26 mouse cellular contexts compared by ENCODE assay signal in the genomic region with DNA sequence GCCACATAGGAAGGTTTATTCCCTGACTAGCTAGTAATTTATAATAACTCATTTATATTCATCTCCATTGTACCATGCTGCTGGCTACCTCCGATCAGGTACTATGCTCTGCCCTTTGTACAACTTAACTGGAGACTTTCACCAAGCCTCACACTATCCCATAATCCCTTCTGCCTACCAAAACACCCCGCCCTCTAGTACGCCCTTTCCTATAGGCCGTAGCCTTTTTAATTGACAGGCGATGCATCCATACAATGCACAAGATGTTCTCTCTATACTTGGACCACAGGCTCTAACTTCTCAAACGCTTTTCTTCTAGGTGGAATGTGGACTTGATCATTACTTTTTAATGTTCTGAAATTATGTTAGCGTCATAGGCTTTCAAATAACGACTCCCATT. TPM values are rescaled to one million over a fixed set of nuclear protein-coding genes. Genes with fewer than 3 reads are reported as not detected.
A peak's percentile ranks its signal among the peaks of the same experiment; 100 is the strongest.
DNase-seq lines count a peak whose midpoint lies in the region; ATAC-seq and TF ChIP-seq lines count a peak whose summit lies in the region.
"Had no signal": no experiment of that assay in that cellular context is flagged by ENCODE, and none has a peak within 500 bp of the region (broad histone marks: within the 10 kb centered on the region; RNA-seq: fewer than 3 reads in every experiment).

No protein-coding gene starts in this region.

- 87% methylated on average over 8 of the region's 8 CpGs for WGBS in liver, postnatal 0 days (ENCODE audit: insufficient replicate concordance)
- 85% methylated on average over 8 of the region's 8 CpGs for WGBS in liver, embryonic 11.5 days
- 95% methylated on average over 8 of the region's 8 CpGs for WGBS in lung, adult 2 months

- H3K27me3 ChIP-seq in liver, postnatal 0 days (ENCODE audit: insufficient read depth, low read length) = no peaks in the 10 kb centered on the region
- H3K27me3 ChIP-seq in liver, embryonic 11.5 days (replicated peaks; ENCODE audit: control insufficient read depth, insufficient read depth, low read length) = no peaks in the 10 kb centered on the region
- H3K27me3 ChIP-seq: CH12.LX, Patski had no signal

- TF ChIP-seq CTCF in liver, postnatal 0 days (IDR thresholded peaks at IDR 0.05; ENCODE audit: low read depth) = no peak
- no peak for TF ChIP-seq CTCF in lung, adult 2 months (IDR thresholded peaks at IDR 0.05; ENCODE audit: insufficient read depth, low read length)

- no peak overlapping the region for H3K4me3 ChIP-seq in liver, postnatal 0 days (ENCODE audit: low read depth, low read length)
- H3K4me3 ChIP-seq in liver, embryonic 11.5 days (ENCODE audit: low read depth, low read length) = no peak overlapping the region
- H3K4me3 ChIP-seq in ES-E14 (ENCODE audit: insufficient read depth in 1 of 2, low read depth in 1 of 2, low read length in 2 of 2, poor library complexity in 1 of 2, severe bottlenecking in 1 of 2) = no peak overlapping the region
- H3K4me3 ChIP-seq in lung, adult 2 months (replicated peaks; ENCODE audit: extremely low read depth, low read depth, low read length) = no peak overlapping the region

- H3K4me2 ChIP-seq in liver, postnatal 0 days (ENCODE audit: low read depth, low read length) = no peak overlapping the region
- H3K4me2 ChIP-seq in liver, embryonic 11.5 days = no peak overlapping the region

- H3K9ac ChIP-seq in liver, postnatal 0 days (replicated peaks) = no peak overlapping the region
- H3K9ac ChIP-seq in liver, embryonic 11.5 days (ENCODE audit: low read depth, low read length) = no peak overlapping the region
- no peak overlapping the region for H3K9ac ChIP-seq in ES-E14 (ENCODE audit: insufficient read depth, low read depth, low read length, poor library complexity, severe bottlenecking)

- in situ Hi-C loops in ES-E14 (cut with MboI; ENCODE audit: low sequenced_read_pairs in 2 of 2, unreplicated experiment in 2 of 2) = no loop called here

- no peak for TF ChIP-seq EP300 in liver, postnatal 0 days (IDR thresholded peaks at IDR 0.05; ENCODE audit: low read depth)

- no peaks in the 10 kb centered on the region for H3K36me3 ChIP-seq in liver, postnatal 0 days (replicated peaks; ENCODE audit: insufficient read depth, low read length)
- no peaks in the 10 kb centered on the region for H3K36me3 ChIP-seq in liver, embryonic 11.5 days (ENCODE audit: control insufficient read depth, insufficient read depth, low read length)
- H3K36me3 ChIP-seq in ES-E14 (ENCODE audit: control insufficient read depth, insufficient read depth, low read length, poor library complexity, severe bottlenecking) = no peaks in the 10 kb centered on the region
- H3K36me3 ChIP-seq: G1E had no signal

- no peaks in the 10 kb centered on the region for H3K9me3 ChIP-seq in liver, postnatal 0 days (ENCODE audit: low read length)
- no peaks in the 10 kb centered on the region for H3K9me3 ChIP-seq in liver, embryonic 11.5 days (ENCODE audit: control insufficient read depth, low read length)
- no peaks in the 10 kb centered on the region for H3K9me3 ChIP-seq in ES-E14 (ENCODE audit: control insufficient read depth, insufficient read depth, low read depth, low read length)

- no peak overlapping the region for H3K27ac ChIP-seq in liver, postnatal 0 days (ENCODE audit: low read depth)
- H3K27ac ChIP-seq in liver, embryonic 11.5 days (ENCODE audit: low read depth, low read length) = no peak overlapping the region
- H3K27ac ChIP-seq in ES-E14 (ENCODE audit: insufficient read depth, low read depth, low read length, poor library complexity, severe bottlenecking) = no peak overlapping the region

- ATAC-seq in liver, postnatal 0 days = peak; percentile 64
- no peak; the same call in 1 of the 2 replicates for ATAC-seq in liver, embryonic 11.5 days (replicated peaks; ENCODE audit: low FRiP score)
- ATAC-seq: activated CD4-positive, CD25-positive, alpha-beta regulatory T cell, adult 4 months; CD4-positive, CD25-positive, alpha-beta regulatory T cell, adult 4 months; Patski had no signal

- TF ChIP-seq POLR2A in lung, adult 2 months (IDR thresholded peaks at IDR 0.05; ENCODE audit: borderline replicate concordance, extremely low read depth, low read depth, low read length) = no peak

- no peaks in the 10 kb centered on the region; the same call in none of the 2 replicates for H3K4me1 ChIP-seq in liver, postnatal 0 days (ENCODE audit: insufficient read depth)
- no peaks in the 10 kb centered on the region for H3K4me1 ChIP-seq in liver, embryonic 11.5 days (replicated peaks; ENCODE audit: control insufficient read depth, insufficient read depth, low read length)
- no peaks in the 10 kb centered on the region for H3K4me1 ChIP-seq in ES-E14 (ENCODE audit: control insufficient read depth in 2 of 2, insufficient read depth in 2 of 2, low read length in 2 of 2, poor library complexity in 1 of 2)
- H3K4me1 ChIP-seq in lung, adult 2 months (ENCODE audit: control insufficient read depth, insufficient read depth, low read length) = peaks cover 3% of the 10 kb centered on the region; the same call in 1 of the 2 replicates

- no peak for DNase-seq in liver, postnatal 0 days
- DNase-seq in liver, embryonic 11.5 days (ENCODE audit: low spot score) = no peak
- DNase-seq in ES-E14 (ENCODE audit: low read depth, low spot score) = no peak
- peak; percentile 46 for DNase-seq in R1 (ENCODE audit: low read depth, low spot score)
- peak; percentile 14 for DNase-seq in ZHBTc4 (ENCODE audit: low read depth, low spot score)
- DNase-seq in testis, postnatal 14 days (ENCODE audit: low spot score) = no peak
- no peak for DNase-seq in lung, adult 2 months
- DNase-seq in kidney, adult 8-10 months = no peak
- DNase-seq: adrenal gland, adult 2 months; adrenal gland, adult 8-10 months; adrenal gland, postnatal 10 days; adrenal gland, postnatal 14 days; adrenal gland, postnatal 25 days; adrenal gland, postnatal 36 days; B cell, adult 2 months; cerebellum, adult 11 months; cerebellum, adult 11-12 months; cerebellum, adult 18-20 months; cerebellum, adult 2 months; cerebellum, adult 8-10 months had no signal

TF ChIP-seq in ES-E14, 5 proteins besides CTCF, POLR2A, EP300 and RAD21:
- TF ChIP-seq ZC3H11A (IDR thresholded peaks at IDR 0.05; ENCODE audit: borderline replicate concordance, low read depth, low read length) (no peak), MAFK (IDR thresholded peaks at IDR 0.05; ENCODE audit: insufficient read depth, low read depth, low read length) (no peak), CHD2 (IDR thresholded peaks at IDR 0.05; ENCODE audit: low read depth, low read length) (peak; percentile 77)

RNA-seq across cellular contexts. Expression of gene Myo10, which starts 39.0 kb away (rescaled TPM):
- polyA plus RNA-seq in liver, postnatal 0 days (2015; fragmentation: Nextera tagmentation; extraction: Ambion mirVana) = 4.9 and 5.9 TPM in 2 replicates
- 14.4 and 16.3 TPM in 2 replicates for polyA plus RNA-seq in liver, embryonic 11.5 days (2014; fragmentation: Nextera tagmentation; extraction: Ambion mirVana)
- 133 and 162 TPM in 2 replicates for total RNA-seq in ES-E14 (2012; rRNA removed)
- 81.3 and 82.7 TPM in 2 replicates for polyA plus RNA-seq in lung, adult 2 months (2012; rRNA removed)
- total RNA-seq: MEL had no signal
- polyA plus RNA-seq: G1E had no signal

Comparison
In these comparisons a context has a peak if more than half of its experiments do, and no peak if none do; other contexts are left out.
1. DNase-seq: peak in R1 (single experiment) and ZHBTc4 (single experiment); none in liver, postnatal 0 days (single experiment), liver, embryonic 11.5 days (single experiment), ES-E14 (single experiment), testis, postnatal 14 days (single experiment), lung, adult 2 months (single experiment) and kidney, adult 8-10 months (0 of 2).